Mouse (Mus musculus) limb, embryonic 14.5 days (tissue): ENCODE data around the gene Dhrs7c. TPM values are rescaled to one million over a fixed set of nuclear protein-coding genes. Genes with fewer than 3 reads are reported as not detected.

ENCODE experiments used
- ATAC-seq: fragments of 200-750 bp; cut with Nextera tagmentation; 2 replicates; pipeline ENCODE4 v1.8.0; 2017; ENCODE audit warnings: low read depth, moderate number of reproducible peaks, moderate TSS enrichment; ENCODE audit not compliant: low FRiP score
- DNase-seq: peaks from one replicate; pipeline ENCODE4 v3.0.0-alpha.2; 2015; ENCODE audit warnings: low spot score
- H3K27ac ChIP-seq: fragments of 300-500 bp; sonication (generic); replicated peaks from 2 replicates; pipeline ENCODE4 v1.5.1; 2014; ENCODE audit warnings: low read depth, mild to moderate bottlenecking, low read length, moderate library complexity, mixed read lengths
- H3K27me3 ChIP-seq: fragments of 300-500 bp; sonication (generic); 2 replicates; pipeline ENCODE4 v1.6.1; 2014; ENCODE audit warnings: low read length, mixed read lengths; ENCODE audit not compliant: control insufficient read depth, insufficient read depth
- H3K36me3 ChIP-seq: fragments of 300-500 bp; sonication (generic); 2 replicates; pipeline ENCODE4 v1.6.1; 2014; ENCODE audit warnings: mild to moderate bottlenecking, low read length, moderate library complexity, mixed read lengths; ENCODE audit not compliant: control insufficient read depth, insufficient read depth
- H3K4me1 ChIP-seq: fragments of 300-500 bp; sonication (generic); 2 replicates; pipeline ENCODE4 v1.6.1; 2014; ENCODE audit warnings: antibody characterized with exemption, low read length, mixed read lengths; ENCODE audit not compliant: control insufficient read depth, insufficient read depth
- H3K4me2 ChIP-seq: fragments of 300-500 bp; sonication (generic); replicated peaks from 2 replicates; pipeline ENCODE4 v1.6.1; 2014; ENCODE audit warnings: low read depth, mild to moderate bottlenecking, low read length, moderate library complexity; ENCODE audit not compliant: severe bottlenecking
- H3K4me3 ChIP-seq: fragments of 300-500 bp; sonication (generic); replicated peaks from 2 replicates; pipeline ENCODE4 v1.5.1; 2014; ENCODE audit warnings: low read length
- H3K9ac ChIP-seq: fragments of 300-500 bp; sonication (generic); 2 replicates; pipeline ENCODE4 v1.6.1; 2014; ENCODE audit warnings: mild to moderate bottlenecking, low read depth, low read length, moderate library complexity; ENCODE audit not compliant: severe bottlenecking
- H3K9me3 ChIP-seq: fragments of 300-500 bp; sonication (generic); 2 replicates; pipeline ENCODE4 v1.6.1; 2016; ENCODE audit warnings: low read length; ENCODE audit not compliant: control insufficient read depth
- POLR2A ChIP-seq: fragments of 200-500 bp; IDR thresholded peaks from 2 replicates; pipeline ENCODE4 v1.8.0; 2012; ENCODE audit warnings: inconsistent platforms, mild to moderate bottlenecking, moderate library complexity, borderline replicate concordance; ENCODE audit not compliant: insufficient read depth, insufficient read length; ENCODE audit errors: extremely low read depth
- WGBS: fragments of 180-500 bp; shearing (Covaris S2); extraction: QIAGEN DNeasy Blood & Tissue Kit; methylation state at CpG from one replicate; pipeline ENCODE4 v1.1.7; 2014; 5-methylcytosine and 5-hydroxymethylcytosine counted together
- polyA plus RNA-seq, 2 experiments: library from polyadenylated mRNA; depleted of rRNA in 1 of 2; stranded (reverse) in 1 of 2; unstranded in 1 of 2; fragments of >200 nt; fragmentation: Nextera tagmentation in 1 of 2; extraction: Ambion mirVana in 1 of 2; gene quantifications; 2 replicates each; pipeline versions ENCODE4 v1.2.1 to v1.2.3; 2012 to 2014

Dhrs7c gene
- polyA plus RNA-seq, 2 experiments, result 12.1 to 14.7 TPM

DNA sequence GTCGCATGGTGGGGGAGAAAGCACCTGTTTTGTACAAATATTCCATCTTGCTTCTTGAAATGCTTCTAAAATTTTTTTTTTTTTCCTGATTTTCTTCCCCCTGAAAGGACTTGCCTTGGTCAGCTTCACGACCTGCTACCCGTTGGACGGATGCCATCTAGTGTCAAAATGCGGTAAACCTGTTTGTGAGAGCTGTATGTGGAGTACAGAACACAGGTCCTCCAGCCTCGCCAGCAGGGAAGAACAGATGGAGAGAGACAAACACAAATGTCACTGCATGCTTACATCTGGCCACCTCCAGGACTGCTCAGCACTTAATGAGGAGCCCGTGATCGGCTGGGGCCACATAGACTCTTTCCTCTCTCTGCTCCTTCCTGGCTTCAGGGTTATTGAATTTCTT is 25.4 kb upstream of the Dhrs7c start:
- no peak for TF ChIP-seq POLR2A
- no peaks in the 10 kb centered on the region for H3K9me3 ChIP-seq
- WGBS, result 13% methylated on average over 8 of the region's 8 CpGs
- H3K9ac ChIP-seq, result no peak overlapping the region
- H3K4me3 ChIP-seq, result no peak overlapping the region
- no peaks in the 10 kb centered on the region for H3K4me1 ChIP-seq
- no peaks in the 10 kb centered on the region for H3K36me3 ChIP-seq
- no peak overlapping the region for H3K4me2 ChIP-seq
- DNase-seq (peak; percentile 56), ATAC-seq (no peak)
- H3K27ac ChIP-seq, result no peak overlapping the region
- H3K27me3 ChIP-seq, result no peaks in the 10 kb centered on the region

DNA sequence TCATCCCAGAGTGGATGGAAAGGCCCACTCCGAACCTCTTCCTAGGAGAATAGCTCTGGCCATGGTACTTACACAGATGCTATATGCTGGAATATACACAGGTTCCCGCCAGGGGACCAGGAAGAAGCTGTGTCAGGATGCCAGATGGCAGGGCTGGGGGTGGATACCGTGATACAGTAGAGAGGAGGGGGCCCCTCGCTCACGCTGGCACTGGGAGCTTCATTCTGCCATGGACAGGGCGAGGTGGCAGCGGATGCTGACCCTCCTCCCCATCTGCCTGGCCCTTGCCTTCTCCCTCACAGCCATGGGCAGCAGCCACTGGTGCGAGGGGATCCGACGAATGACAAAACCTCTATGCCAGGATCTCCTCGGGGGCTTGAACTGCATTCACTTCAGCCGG is 23.6 kb upstream of the Dhrs7c start, which contains the start of gene Gsg1l2:
TSS of gene Gsg1l2 (plus strand) at position 230 of the 400 bp plus-strand sequence.
- no peak within 1 kb of the TSS for H3K4me2 ChIP-seq
- H3K27me3 ChIP-seq, result no peaks in the 10 kb centered on the region
- no peaks in the 10 kb centered on the region for H3K36me3 ChIP-seq
- no peaks in the 10 kb centered on the region for H3K4me1 ChIP-seq
- H3K9ac ChIP-seq, result no peak within 1 kb of the TSS
- H3K27ac ChIP-seq, result no peak within 1 kb of the TSS
- H3K4me3 ChIP-seq, result no peak within 1 kb of the TSS
- 89% methylated on average over 11 of the region's 12 CpGs for WGBS
- TF ChIP-seq POLR2A, result no peak
- H3K9me3 ChIP-seq, result no peaks in the 10 kb centered on the region
- no peak for DNase-seq
- ATAC-seq, result no peak

DNA sequence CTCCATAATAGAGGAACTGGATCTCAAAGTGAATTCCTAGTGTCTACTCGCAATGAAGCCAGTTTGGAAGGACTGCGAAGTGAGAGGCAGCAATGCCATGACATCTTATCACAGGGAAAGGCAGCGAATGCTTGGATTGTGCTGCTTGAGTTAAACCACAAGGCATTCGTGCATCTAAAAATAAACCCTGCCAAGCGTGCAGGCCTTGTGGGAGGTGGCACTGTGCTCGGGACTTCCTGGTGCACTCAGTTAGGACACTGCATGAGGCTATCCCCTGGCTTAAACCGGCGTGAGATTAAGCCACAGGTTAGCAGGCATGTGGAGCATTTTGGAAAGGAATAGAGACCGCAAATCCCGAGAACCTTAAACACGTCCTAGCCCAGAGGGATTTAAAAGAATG is 7.8 kb upstream of the Dhrs7c start:
- 77% methylated on average over 11 of the region's 11 CpGs for WGBS
- no peak overlapping the region for H3K27ac ChIP-seq
- H3K27me3 ChIP-seq, result no peaks in the 10 kb centered on the region
- H3K9me3 ChIP-seq, result no peaks in the 10 kb centered on the region
- DNase-seq (no peak), ATAC-seq (no peak)
- no peaks in the 10 kb centered on the region for H3K36me3 ChIP-seq
- H3K4me3 ChIP-seq, result no peak overlapping the region
- TF ChIP-seq POLR2A, result no peak
- H3K4me2 ChIP-seq, result no peak overlapping the region
- no peaks in the 10 kb centered on the region for H3K4me1 ChIP-seq
- no peak overlapping the region for H3K9ac ChIP-seq

DNA sequence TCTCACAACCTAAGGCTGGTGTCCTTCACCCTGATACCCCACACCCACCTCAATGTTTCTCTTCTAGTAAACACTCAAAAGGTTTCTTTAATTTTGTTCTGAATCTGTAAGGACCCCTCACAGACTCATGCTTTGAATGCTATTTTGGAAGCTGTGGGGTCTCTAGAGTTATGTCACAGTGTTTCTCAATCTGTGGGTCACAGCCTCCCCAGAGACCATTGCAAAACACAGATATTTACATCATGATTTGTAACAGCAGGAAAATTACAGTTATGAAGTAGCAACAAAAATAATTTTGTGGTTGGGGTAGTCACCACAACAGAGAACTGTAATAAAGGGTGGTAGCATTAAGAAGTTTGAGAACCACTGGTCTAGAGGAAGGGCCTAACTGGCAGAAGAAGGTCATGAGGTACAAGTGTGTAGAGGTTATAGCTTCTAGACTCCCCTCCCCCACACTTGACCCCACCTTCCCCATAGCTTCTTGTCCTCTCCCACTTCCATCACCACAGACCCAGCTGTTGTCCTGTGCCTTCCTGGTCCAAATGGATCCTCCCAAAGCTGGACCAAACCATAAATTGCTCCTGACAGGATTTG is 2.2 kb downstream of the Dhrs7c start:
- TF ChIP-seq POLR2A, result no peak
- Histone ChIP-seq H3K4me3 (no peak overlapping the region), H3K4me2 (no peak overlapping the region), H3K27me3 (no peaks in the 10 kb centered on the region), H3K27ac (no peak overlapping the region), H3K9ac (no peak overlapping the region), H3K36me3 (no peaks in the 10 kb centered on the region), H3K9me3 (no peaks in the 10 kb centered on the region), H3K4me1 (peaks cover 10% of the 10 kb centered on the region)
- DNase-seq (no peak), ATAC-seq (no peak)

DNA sequence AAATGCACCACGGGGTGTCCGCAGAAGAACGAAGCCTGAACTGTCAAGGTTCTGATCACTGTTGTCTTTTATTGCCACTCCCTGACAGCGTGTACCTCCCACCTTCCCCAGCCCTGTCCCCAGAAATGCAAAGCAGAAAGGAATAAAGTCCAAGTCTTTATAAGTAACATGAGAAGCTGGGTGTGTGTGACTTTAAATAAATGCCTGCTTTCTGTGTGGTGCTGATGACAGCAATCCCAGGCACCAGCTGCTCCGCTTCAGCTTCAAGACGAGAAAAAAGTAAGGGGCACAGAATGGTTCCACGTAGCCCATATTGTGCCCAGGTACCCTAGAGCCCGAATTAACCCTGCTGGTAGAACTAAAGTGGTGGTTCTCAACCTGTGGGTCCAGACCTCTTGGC is 3.2 kb downstream of the Dhrs7c start:
- DNase-seq (no peak), ATAC-seq (no peak)
- no peak overlapping the region for H3K27ac ChIP-seq
- no peaks in the 10 kb centered on the region for H3K9me3 ChIP-seq
- TF ChIP-seq POLR2A, result no peak
- no peaks in the 10 kb centered on the region for H3K27me3 ChIP-seq
- H3K36me3 ChIP-seq, result no peaks in the 10 kb centered on the region
- H3K4me1 ChIP-seq, result peaks cover 10% of the 10 kb centered on the region
- no peak overlapping the region for H3K9ac ChIP-seq
- H3K4me2 ChIP-seq, result no peak overlapping the region
- H3K4me3 ChIP-seq, result no peak overlapping the region
- 34% methylated on average over 8 of the region's 8 CpGs for WGBS

DNA sequence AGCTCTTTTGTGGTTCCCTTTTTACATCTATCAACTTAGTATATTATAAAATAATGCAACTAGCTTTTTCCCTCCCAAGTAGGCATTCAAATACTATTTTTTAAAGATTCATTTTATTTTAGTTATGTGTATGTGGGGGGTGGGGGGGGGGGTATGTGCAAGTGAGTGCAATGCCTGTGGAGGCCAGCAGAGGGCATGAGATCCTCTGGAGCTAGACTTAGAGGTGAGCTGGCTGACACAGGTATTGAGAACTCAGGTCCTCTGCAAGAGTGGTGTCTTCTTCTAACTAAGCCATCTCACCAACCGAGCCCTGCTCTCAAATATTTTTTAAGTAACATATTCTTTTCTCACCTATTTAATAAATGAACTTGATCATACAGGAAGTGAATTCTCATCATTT is 7.6 kb downstream of the Dhrs7c start:
- ATAC-seq (no peak), DNase-seq (no peak)
- Histone ChIP-seq H3K4me3 (no peak overlapping the region), H3K27ac (no peak overlapping the region), H3K9me3 (no peaks in the 10 kb centered on the region), H3K9ac (no peak overlapping the region), H3K36me3 (no peaks in the 10 kb centered on the region), H3K4me2 (no peak overlapping the region), H3K4me1 (no peaks in the 10 kb centered on the region), H3K27me3 (no peaks in the 10 kb centered on the region)
- WGBS, result 86% methylated on average over 1 of the region's 1 CpGs
- no peak for TF ChIP-seq POLR2A
